Mouse (Mus musculus): ENCODE results near the gene Upb1.

- TF ChIP-seq CTCF (IDR thresholded peaks at IDR 0.05; ENCODE audit: low read depth, low read length) (no peak), POLR2AphosphoS5 (IDR thresholded peaks at IDR 0.05; ENCODE audit: insufficient replicate concordance, low read depth, low read length) (no peak), GATA1 (IDR thresholded peaks at IDR 0.05; ENCODE audit: borderline replicate concordance, low read length) (no peak), TAL1 (conservative IDR thresholded peaks at IDR 0.05; ENCODE audit: low read depth, low read length) (no peak), GATA2 (IDR thresholded peaks at IDR 0.05; ENCODE audit: borderline replicate concordance, low read depth, low read length) (no peak)
These were observed 76.1 kb downstream of the Upb1 start for GRCm38 (mm10) chr10:75477034-75477433.

Measured in G1E (cell line).